Comparison of ENCODE assay signal across 9 mouse cellular contexts in genomic region chr7:40332455-40332854, GRCm38 (mm10).
DNase-seq lines count a peak whose midpoint lies in the region; ATAC-seq lines count a peak whose summit lies in the region.
"Had no signal": no experiment of that assay in that cellular context is flagged by ENCODE, and none has a peak within 500 bp of the region (broad histone marks: within the 10 kb centered on the region; RNA-seq: fewer than 3 reads in every experiment).

No protein-coding gene starts in this region.

- H3K36me3 ChIP-seq in hindbrain, embryonic 12.5 days: no peaks in the 10 kb centered on the region
- no peaks in the 10 kb centered on the region for H3K36me3 ChIP-seq in kidney, embryonic 16.5 days (ENCODE audit: insufficient read depth, low read length)
- H3K36me3 ChIP-seq in neural tube, embryonic 12.5 days: no peaks in the 10 kb centered on the region

- H3K27ac ChIP-seq in hindbrain, embryonic 12.5 days: no peak overlapping the region
- no peak overlapping the region for H3K27ac ChIP-seq in kidney, embryonic 16.5 days (ENCODE audit: low read length)
- no peak overlapping the region for H3K27ac ChIP-seq in neural tube, embryonic 12.5 days
- H3K27ac ChIP-seq: left cerebral cortex, adult 2 months had no signal

- DNase-seq in left cerebral cortex, postnatal 4 days: peak; percentile 33
- no peak for DNase-seq in left cerebral cortex, postnatal 10 days (ENCODE audit: extremely low spot score in 1 of 2, low spot score in 2 of 2)
- no peak for DNase-seq in right cerebral cortex, postnatal 25 days
- DNase-seq in layer of hippocampus, postnatal 14 days (ENCODE audit: low spot score in 2 of 2): no peak

- 41% methylated on average over 4 of the region's 4 CpGs for whole genome bisulfite sequencing in hindbrain, embryonic 12.5 days
- 40% methylated on average over 4 of the region's 4 CpGs for WGBS in kidney, embryonic 16.5 days
- 33% methylated on average over 4 of the region's 4 CpGs for WGBS in neural tube, embryonic 12.5 days

- no peaks in the 10 kb centered on the region for H3K9me3 ChIP-seq in hindbrain, embryonic 12.5 days (replicated peaks)
- no peaks in the 10 kb centered on the region for H3K9me3 ChIP-seq in kidney, embryonic 16.5 days (ENCODE audit: low read length)
- no peaks in the 10 kb centered on the region for H3K9me3 ChIP-seq in neural tube, embryonic 12.5 days

- intact Hi-C loops in left cerebral cortex, postnatal 4 days (cut with DNase I): no loop called here
- intact Hi-C loops in left cerebral cortex, postnatal 10 days (cut with DNase I): no loop called here

- H3K27me3 ChIP-seq in hindbrain, embryonic 12.5 days: no peaks in the 10 kb centered on the region
- no peaks in the 10 kb centered on the region for H3K27me3 ChIP-seq in kidney, embryonic 16.5 days (ENCODE audit: insufficient read depth, low read length)
- no peaks in the 10 kb centered on the region for H3K27me3 ChIP-seq in neural tube, embryonic 12.5 days (replicated peaks)

- no peak overlapping the region for H3K9ac ChIP-seq in hindbrain, embryonic 12.5 days
- H3K9ac ChIP-seq in kidney, embryonic 16.5 days (replicated peaks; ENCODE audit: low read length): no peak overlapping the region
- H3K9ac ChIP-seq in neural tube, embryonic 12.5 days: no peak overlapping the region

- no peaks in the 10 kb centered on the region for H3K4me1 ChIP-seq in hindbrain, embryonic 12.5 days
- H3K4me1 ChIP-seq in kidney, embryonic 16.5 days (ENCODE audit: insufficient read depth, low read length): 0 out of 2 replicates have a peak, but pooled peaks cover 4% of the 10 kb centered on the region
- H3K4me1 ChIP-seq in neural tube, embryonic 12.5 days: no peaks in the 10 kb centered on the region

- H3K4me2 ChIP-seq in hindbrain, embryonic 12.5 days (replicated peaks): no peak overlapping the region
- no peak overlapping the region for H3K4me2 ChIP-seq in kidney, embryonic 16.5 days (replicated peaks; ENCODE audit: low read depth, low read length)
- no peak overlapping the region for H3K4me2 ChIP-seq in neural tube, embryonic 12.5 days (replicated peaks)

- peak; percentile 73 for ATAC-seq in hindbrain, embryonic 12.5 days (ENCODE audit: low FRiP score)
- peak; percentile 85 for ATAC-seq in kidney, embryonic 16.5 days (ENCODE audit: low FRiP score, low TSS enrichment)
- peak; percentile 76 for ATAC-seq in neural tube, embryonic 12.5 days (ENCODE audit: low FRiP score, low read depth)
- ATAC-seq: inflammation-experienced regulatory T-cells, adult 6 months had no signal

- H3K4me3 ChIP-seq in hindbrain, embryonic 12.5 days: no peak overlapping the region
- no peak overlapping the region for H3K4me3 ChIP-seq in kidney, embryonic 16.5 days (ENCODE audit: low read length)
- H3K4me3 ChIP-seq in neural tube, embryonic 12.5 days: no peak overlapping the region
- H3K4me3 ChIP-seq: left cerebral cortex, adult 2 months had no signal
